Mouse (Mus musculus) testis, adult 2 months (tissue): ENCODE results near the gene Gm28308. TPM values are rescaled to one million over a fixed set of nuclear protein-coding genes. Genes with fewer than 3 reads are reported as not detected.

Source experiments
- H3K27ac ChIP-seq: fragments of 200-500 bp; 2 replicates; pipeline ENCODE4 v1.5.1; 2012; ENCODE audit warnings: low read depth, low read length; ENCODE audit not compliant: control insufficient read depth, insufficient read depth
- H3K27me3 ChIP-seq: fragments of 200-500 bp; 2 replicates; pipeline ENCODE4 v1.6.1; 2012; ENCODE audit warnings: mild to moderate bottlenecking, low read length, moderate library complexity; ENCODE audit not compliant: control insufficient read depth, insufficient read depth
- H3K36me3 ChIP-seq: fragments of 200-500 bp; 2 replicates; pipeline ENCODE4 v1.6.1; 2012; ENCODE audit warnings: mild to moderate bottlenecking, low read length; ENCODE audit not compliant: control insufficient read depth, insufficient read depth
- H3K4me1 ChIP-seq: fragments of 200-500 bp; 2 replicates; pipeline ENCODE4 v1.6.1; 2012; ENCODE audit warnings: low read length; ENCODE audit not compliant: control insufficient read depth, insufficient read depth
- H3K4me3 ChIP-seq: fragments of 200-500 bp; 2 replicates; pipeline ENCODE4 v1.5.1; 2012; ENCODE audit warnings: low read depth, mild to moderate bottlenecking, low read length, moderate library complexity, mixed read lengths; ENCODE audit not compliant: control insufficient read depth
- CTCF ChIP-seq: fragments of 200-500 bp; IDR thresholded peaks from 2 replicates; pipeline ENCODE4 v1.5.1; 2012; ENCODE audit warnings: low read depth, mild to moderate bottlenecking, inconsistent platforms, low read length, moderate library complexity; ENCODE audit not compliant: control insufficient read depth, insufficient read depth, insufficient replicate concordance
- POLR2A ChIP-seq: fragments of 200-500 bp; IDR thresholded peaks from 2 replicates; pipeline ENCODE4 v1.6.1; 2012; ENCODE audit warnings: low read depth, mild to moderate bottlenecking, inconsistent platforms, low read length, moderate library complexity; ENCODE audit not compliant: control insufficient read depth
- polyA plus RNA-seq: library from polyadenylated mRNA; depleted of rRNA; stranded (reverse); fragments of >200 nt; gene quantifications from 2 replicates; pipeline ENCODE4 v1.2.3, GENCODE M21; 2012

The Gm28308 gene
- polyA plus RNA-seq, 1 experiment = not detected

DNA sequence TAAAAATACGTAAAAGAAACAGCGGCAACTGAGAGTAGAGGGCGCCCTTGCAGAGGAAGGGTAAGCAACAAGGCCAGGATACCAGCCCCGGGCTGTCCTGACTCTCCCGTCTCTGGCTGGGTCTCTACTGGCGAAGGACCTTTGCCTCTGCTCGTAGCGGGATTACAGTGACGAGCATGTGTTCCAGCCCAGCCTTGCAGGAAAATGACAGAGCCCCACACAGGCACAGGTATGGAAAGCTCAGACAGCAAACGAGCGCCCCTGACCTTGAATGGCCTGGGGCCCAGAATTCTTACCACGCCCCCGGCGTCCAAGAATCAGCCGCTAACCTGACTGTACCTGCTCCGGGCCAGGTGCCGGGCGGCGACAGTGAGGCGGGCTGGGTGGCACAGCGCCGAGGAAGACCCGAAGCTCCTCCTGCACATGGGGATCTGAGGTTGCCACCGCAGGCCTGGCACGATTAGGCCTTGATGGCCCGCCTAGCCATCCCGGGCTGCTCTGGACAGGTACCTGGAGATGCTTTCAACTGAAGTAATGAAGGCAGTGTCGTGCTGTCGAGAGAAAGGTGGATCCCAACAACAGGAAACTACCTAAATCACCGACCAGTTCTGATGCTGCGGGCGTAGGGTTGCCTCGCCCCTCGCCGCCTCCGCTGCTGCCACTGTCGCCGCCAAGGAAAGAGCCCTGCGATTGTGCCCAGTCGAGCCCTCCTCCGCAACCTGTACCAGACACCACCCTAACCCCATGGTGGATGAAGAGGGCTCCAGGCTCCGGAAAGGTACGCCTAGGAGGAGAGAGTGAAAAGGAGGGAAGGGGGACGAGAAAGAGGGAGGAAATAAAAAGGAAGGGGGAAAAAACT is 16.6 kb upstream of the Gm28308 start:
- no peak overlapping the region for H3K27ac ChIP-seq
- peaks cover 37% of the 10 kb centered on the region for H3K27me3 ChIP-seq
- peaks cover 10% of the 10 kb centered on the region for H3K4me1 ChIP-seq
- H3K4me3 ChIP-seq = peak overlapping the region; percentile 2; the same call in 1 of the 2 replicates
- TF ChIP-seq CTCF = no peak
- TF ChIP-seq POLR2A = no peak
- H3K36me3 ChIP-seq = no peaks in the 10 kb centered on the region

GRCm38 (mm10) chr6:52228475-52229465 is 15.6 kb upstream of the Gm28308 start:
- TF ChIP-seq POLR2A (no peak), CTCF (no peak)
- peaks cover 37% of the 10 kb centered on the region for H3K27me3 ChIP-seq
- no peaks in the 10 kb centered on the region for H3K36me3 ChIP-seq
- H3K4me1 ChIP-seq = peaks cover 7% of the 10 kb centered on the region
- no peak overlapping the region for H3K27ac ChIP-seq
- no peak overlapping the region; the same call in 1 of the 2 replicates for H3K4me3 ChIP-seq

GRCm38 (mm10) chr6:52227470-52228222 is 14.5 kb upstream of the Gm28308 start:
- H3K27ac ChIP-seq = no peak overlapping the region
- peaks cover 30% of the 10 kb centered on the region for H3K27me3 ChIP-seq
- no peaks in the 10 kb centered on the region for H3K36me3 ChIP-seq
- H3K4me1 ChIP-seq = peaks cover 7% of the 10 kb centered on the region
- no peak overlapping the region for H3K4me3 ChIP-seq
- TF ChIP-seq POLR2A (no peak), CTCF (no peak)

DNA sequence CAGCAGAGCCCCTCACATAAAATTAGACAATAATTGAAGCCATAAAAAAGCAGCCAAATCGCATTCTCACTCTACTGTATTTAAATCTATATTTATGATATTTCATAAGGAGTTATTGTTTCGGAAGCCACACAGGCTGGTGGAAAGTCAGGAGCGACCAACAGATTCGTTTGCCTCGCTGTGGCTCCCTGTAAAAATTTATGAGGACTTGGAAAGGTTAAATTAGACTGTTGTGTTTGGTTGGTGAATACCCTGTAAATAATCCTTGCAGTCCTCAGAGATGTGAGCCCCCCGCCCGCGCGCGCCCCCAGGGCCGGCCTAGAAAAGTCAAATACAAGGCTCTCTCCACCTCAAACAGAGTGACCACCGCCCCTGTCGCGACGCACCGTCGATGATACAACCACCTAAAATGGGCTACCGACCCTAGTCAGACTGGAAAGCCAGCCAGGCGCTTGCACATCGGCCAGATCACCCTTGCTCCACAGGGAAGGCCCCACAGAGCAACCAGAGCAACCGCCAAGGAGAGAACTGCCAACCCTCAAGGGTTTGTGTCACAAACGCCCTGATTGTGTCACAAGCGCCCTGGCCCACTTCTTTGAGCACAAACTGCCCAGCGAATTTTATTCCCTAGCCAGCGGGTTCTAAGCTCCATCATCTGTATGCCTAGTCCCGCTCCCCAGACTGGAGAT is 13.6 kb upstream of the Gm28308 start:
- H3K27me3 ChIP-seq = peaks cover 25% of the 10 kb centered on the region
- H3K4me1 ChIP-seq = peaks cover 14% of the 10 kb centered on the region
- TF ChIP-seq POLR2A = no peak
- no peak for TF ChIP-seq CTCF
- H3K4me3 ChIP-seq = no peak overlapping the region; the same call in 1 of the 2 replicates
- H3K36me3 ChIP-seq = no peaks in the 10 kb centered on the region
- no peak overlapping the region for H3K27ac ChIP-seq

DNA sequence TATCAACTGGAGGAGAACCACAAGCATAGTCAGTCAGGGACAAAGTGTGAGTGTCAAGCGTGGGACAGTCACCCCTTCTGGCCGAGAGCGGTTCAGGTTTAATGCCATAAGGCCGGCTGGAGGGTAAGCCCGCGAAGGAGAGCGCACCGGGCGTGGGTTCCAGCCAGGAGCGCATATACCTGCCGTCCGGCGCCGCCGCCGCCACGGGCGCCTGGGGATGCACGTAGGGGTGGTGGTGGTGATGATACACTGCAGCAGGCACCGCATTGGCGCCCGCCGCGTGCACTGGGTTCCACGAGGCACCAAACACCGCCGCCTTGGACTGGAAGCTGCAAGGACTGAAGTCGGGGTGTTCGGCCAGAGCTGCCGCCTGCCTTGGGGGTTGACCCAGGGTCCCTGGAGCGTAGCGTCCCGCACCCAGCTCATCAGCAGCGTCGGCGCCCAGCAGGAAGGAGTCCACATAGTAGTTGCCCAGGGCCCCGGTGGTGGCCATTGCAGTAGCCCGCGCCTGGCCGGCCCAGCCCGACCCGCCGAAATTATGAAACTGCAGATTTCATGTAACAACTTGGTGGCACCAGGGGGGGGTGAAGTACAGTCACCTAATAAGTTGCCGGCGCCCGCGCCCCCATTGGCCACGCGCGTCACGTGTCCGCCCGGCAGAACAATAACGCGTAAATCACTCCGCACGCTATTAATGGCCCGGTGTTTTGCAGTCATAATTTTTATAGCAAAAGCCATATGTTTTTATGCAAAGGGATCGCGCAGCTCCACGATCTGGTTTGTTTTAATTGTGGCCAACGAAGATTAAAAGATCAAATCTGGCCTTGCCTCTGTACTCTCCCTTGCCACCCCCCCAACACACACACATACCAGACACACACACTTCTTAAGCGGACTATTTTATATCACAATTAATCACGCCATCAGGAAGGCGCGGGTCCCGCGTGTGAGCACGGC is 12.8 kb upstream of the Gm28308 start:
- H3K4me3 ChIP-seq = peak overlapping the region; percentile 19
- no peaks in the 10 kb centered on the region for H3K36me3 ChIP-seq

More for the DNA sequence above, 12.8 kb upstream of the Gm28308 start:
- Histone ChIP-seq H3K4me1 (peaks cover 20% of the 10 kb centered on the region), H3K27me3 (peaks cover 25% of the 10 kb centered on the region), H3K27ac (no peak overlapping the region)
- TF ChIP-seq POLR2A = no peak
- no peak for TF ChIP-seq CTCF
